Mouse (Mus musculus) ES-E14 (cell line): Measurements from ENCODE around the gene Gh. TPM values are rescaled to one million over a fixed set of nuclear protein-coding genes. Genes with fewer than 3 reads are reported as not detected.

Experiments used
- DNase-seq: peaks from one replicate; pipeline ENCODE4 v3.0.0-alpha.2; 2013; ENCODE audit warnings: low read depth, low spot score
- H3K27ac ChIP-seq: 2 replicates; pipeline ENCODE4 v1.5.1; 2012; ENCODE audit warnings: low read depth, mild to moderate bottlenecking, low read length, moderate library complexity, mixed read lengths; ENCODE audit not compliant: poor library complexity, insufficient read depth, severe bottlenecking
- H3K36me3 ChIP-seq: 2 replicates; pipeline ENCODE4 v1.6.1; 2012; ENCODE audit warnings: mild to moderate bottlenecking, low read length, moderate library complexity, mixed read lengths; ENCODE audit not compliant: control insufficient read depth, poor library complexity, insufficient read depth, severe bottlenecking
- H3K4me1 ChIP-seq, 2 experiments: fragments of 150-350 bp in 1 of 2; sonication (generic) in 1 of 2; 2 replicates each; pipeline ENCODE4 v1.6.1; 2012; ENCODE audit warnings: low read length in 2 of 2, mild to moderate bottlenecking in 1 of 2, mixed read lengths in 1 of 2; ENCODE audit not compliant: control insufficient read depth in 2 of 2, insufficient read depth in 2 of 2, poor library complexity in 1 of 2
- H3K4me3 ChIP-seq, 2 experiments: fragments of 150-350 bp in 1 of 2; sonication (generic) in 1 of 2; 2 replicates each; pipeline ENCODE4 v1.5.1; 2012; ENCODE audit warnings: low read length in 2 of 2, low read depth in 1 of 2, mild to moderate bottlenecking in 1 of 2, mixed read lengths in 1 of 2; ENCODE audit not compliant: insufficient read depth in 1 of 2, poor library complexity in 1 of 2, severe bottlenecking in 1 of 2
- H3K9ac ChIP-seq: 2 replicates; pipeline ENCODE4 v1.6.1; 2012; ENCODE audit warnings: low read depth, mild to moderate bottlenecking, low read length, mixed read lengths; ENCODE audit not compliant: poor library complexity, insufficient read depth, severe bottlenecking
- H3K9me3 ChIP-seq: fragments of 150-350 bp; sonication (generic); 2 replicates; pipeline ENCODE4 v1.6.1; 2012; ENCODE audit warnings: low read depth, mild to moderate bottlenecking, low read length; ENCODE audit not compliant: control insufficient read depth, insufficient read depth
- CHD2 ChIP-seq: IDR thresholded peaks from 2 replicates; pipeline ENCODE4 v1.6.1; 2014; ENCODE audit warnings: mild to moderate bottlenecking, low read depth, low read length, inconsistent platforms
- HCFC1 ChIP-seq: IDR thresholded peaks from 2 replicates; pipeline ENCODE4 v1.6.1; 2012; ENCODE audit warnings: low read length, inconsistent platforms, borderline replicate concordance; ENCODE audit not compliant: insufficient read depth
- MAFK ChIP-seq: IDR thresholded peaks from 2 replicates; pipeline ENCODE4 v1.6.1; 2014; ENCODE audit warnings: mild to moderate bottlenecking, low read depth, low read length, inconsistent platforms; ENCODE audit not compliant: insufficient read depth
- ZC3H11A ChIP-seq: IDR thresholded peaks from 2 replicates; pipeline ENCODE4 v1.6.1; 2012; ENCODE audit warnings: low read depth, mild to moderate bottlenecking, inconsistent platforms, low read length, borderline replicate concordance
- ZNF384 ChIP-seq: IDR thresholded peaks from 2 replicates; pipeline ENCODE4 v1.6.1; 2012; ENCODE audit warnings: low read depth, low read length, inconsistent platforms
- in situ Hi-C, 2 experiments: fragments of 600-800 bp; cut with MboI; formaldehyde crosslinking; loops; one replicate each; pipeline ENCODE4 v1.15.1; 2025; ENCODE audit warnings: low sequenced_read_pairs in 2 of 2, inconsistent platforms in 1 of 2; ENCODE audit not compliant: unreplicated experiment in 2 of 2
- total RNA-seq: library from RNA; depleted of rRNA; stranded (reverse); fragments of 300-350 nt; gene quantifications from 2 replicates; pipeline ENCODE4 v1.2.3, GENCODE M21; 2012; rRNA removed

Gh gene
- not detected in 2 replicates for total RNA-seq

- in situ Hi-C loops = no loop called here
- Histone ChIP-seq H3K4me1 (no peaks in the 10 kb centered on the region), H3K9me3 (no peaks in the 10 kb centered on the region), H3K27ac (no peak within 1 kb of the TSS), H3K36me3 (no peaks in the 10 kb centered on the region), H3K4me3 (no peak within 1 kb of the TSS), H3K9ac (no peak within 1 kb of the TSS)
- no peak for DNase-seq
- TF ChIP-seq HCFC1 = no peak
- TF ChIP-seq MAFK = no peak
- TF ChIP-seq CHD2 = no peak
- no peak for TF ChIP-seq ZC3H11A
- TF ChIP-seq ZNF384 = no peak
These were observed at the start of gene Gh for GRCm38 (mm10) chr11:106301765-106302164. TSS of gene Gh (minus strand) at chr11:106301865.

DNA sequence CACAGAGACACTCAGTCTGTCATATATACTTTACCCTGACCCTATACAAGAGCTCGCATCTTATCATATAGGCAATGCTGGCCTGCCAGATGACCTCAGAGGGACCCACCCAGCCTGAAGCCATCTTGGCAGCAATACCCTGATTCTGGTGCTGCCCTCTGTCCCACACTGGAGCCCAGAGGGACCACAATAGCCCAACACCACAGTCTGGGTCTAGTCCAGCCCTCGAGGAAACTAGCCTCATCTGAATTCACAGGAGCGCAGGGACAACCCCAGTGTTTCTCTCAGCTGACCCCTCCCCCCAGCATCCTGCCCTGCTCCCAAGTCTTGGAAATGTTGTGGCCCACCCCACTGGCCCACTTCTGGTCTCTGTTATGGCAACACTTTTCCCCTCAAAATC is 49.6 kb upstream of the Gh start:
- Histone ChIP-seq H3K9me3 (no peaks in the 10 kb centered on the region), H3K9ac (no peak overlapping the region), H3K27ac (no peak overlapping the region), H3K36me3 (no peaks in the 10 kb centered on the region), H3K4me3 (no peak overlapping the region), H3K4me1 (no peaks in the 10 kb centered on the region)
- TF ChIP-seq MAFK (no peak), ZNF384 (no peak), ZC3H11A (no peak), CHD2 (no peak), HCFC1 (no peak)
- DNase-seq = no peak
- in situ Hi-C loops = no loop called here

DNA sequence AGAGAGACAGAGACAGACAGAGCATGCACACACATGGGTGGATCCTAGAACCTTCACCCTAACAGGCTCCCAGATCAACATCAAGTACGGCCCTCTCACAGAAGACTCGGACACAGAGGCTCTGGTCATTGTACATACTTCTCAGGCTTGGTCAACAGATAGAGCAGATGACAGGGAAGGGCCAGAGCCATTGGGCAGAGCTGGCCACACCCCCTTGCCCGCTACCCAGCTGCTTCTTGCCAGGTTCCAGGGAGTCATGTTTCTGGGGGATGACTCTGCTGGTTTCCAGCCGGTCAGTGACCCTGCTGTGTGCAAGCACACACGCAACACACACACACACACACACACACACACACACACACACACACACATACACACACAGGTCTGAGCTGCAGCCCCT is 49.2 kb upstream of the Gh start:
- in situ Hi-C loops = no loop called here
- H3K36me3 ChIP-seq = no peaks in the 10 kb centered on the region
- no peak overlapping the region for H3K27ac ChIP-seq
- DNase-seq = no peak
- TF ChIP-seq MAFK (no peak), ZNF384 (no peak), HCFC1 (no peak), ZC3H11A (no peak), CHD2 (no peak)
- no peaks in the 10 kb centered on the region for H3K4me1 ChIP-seq
- H3K9ac ChIP-seq = no peak overlapping the region
- H3K9me3 ChIP-seq = no peaks in the 10 kb centered on the region
- H3K4me3 ChIP-seq = no peak overlapping the region

GRCm38 (mm10) chr11:106349772-106350171 is 48.1 kb upstream of the Gh start:
- TF ChIP-seq MAFK (no peak), ZNF384 (no peak), ZC3H11A (no peak), HCFC1 (no peak), CHD2 (no peak)
- Histone ChIP-seq H3K27ac (no peak overlapping the region), H3K9me3 (no peaks in the 10 kb centered on the region), H3K4me1 (no peaks in the 10 kb centered on the region), H3K9ac (no peak overlapping the region), H3K4me3 (no peak overlapping the region), H3K36me3 (no peaks in the 10 kb centered on the region)
- DNase-seq = no peak
- in situ Hi-C loops = no loop called here

DNA sequence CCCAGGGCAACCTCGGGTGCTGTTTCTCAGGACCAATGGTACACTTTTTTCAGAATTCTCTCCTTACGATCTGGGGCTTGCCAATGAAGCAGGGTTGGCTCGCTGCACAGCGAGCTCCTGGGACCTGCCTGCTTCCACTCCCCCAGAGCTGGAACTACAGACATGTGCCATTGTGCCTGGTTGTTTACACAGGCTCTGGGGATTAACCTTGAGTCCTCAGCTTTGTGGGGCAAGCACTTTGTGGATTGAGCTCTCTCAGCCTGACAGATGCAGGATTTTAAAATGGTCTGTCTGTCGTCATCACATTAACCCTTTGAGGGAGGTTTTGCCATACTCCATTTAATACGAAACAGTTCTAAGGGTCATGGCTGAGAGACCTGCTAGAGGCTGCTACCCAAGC is 43.2 kb upstream of the Gh start:
- H3K27ac ChIP-seq = no peak overlapping the region
- no peak overlapping the region for H3K4me3 ChIP-seq
- no peaks in the 10 kb centered on the region for H3K4me1 ChIP-seq
- H3K9ac ChIP-seq = no peak overlapping the region
- TF ChIP-seq ZC3H11A = no peak
- no peak for DNase-seq
- H3K36me3 ChIP-seq = no peaks in the 10 kb centered on the region
- H3K9me3 ChIP-seq = no peaks in the 10 kb centered on the region
- in situ Hi-C loops = no loop called here
